Mouse (Mus musculus): ENCODE measurements around the gene Lig3. TPM values are rescaled to one million over a fixed set of nuclear protein-coding genes. Genes with fewer than 3 reads are reported as not detected.
A peak's percentile ranks its signal among the peaks of the same experiment; 100 is the strongest.
"Not testable (repeated sequence)": the region's sequence is repeated elsewhere in the genome, so short reads cannot be mapped to it uniquely, and the experiment has no call there.

Gene Lig3
- total RNA-seq, 2 experiments from 2014 or later: 25.6 to 27.1 TPM

GRCm38 (mm10) chr11:82831008-82831893, 50.3 kb downstream of the Lig3 start:
- no peak for DNase-seq

GRCm38 (mm10) chr11:82832402-82832801, 51.5 kb downstream of the Lig3 start:
- not testable (repeated sequence) for DNase-seq

GRCm38 (mm10) chr11:82833929-82834328, 53.0 kb downstream of the Lig3 start:
- no peak for DNase-seq

DNA sequence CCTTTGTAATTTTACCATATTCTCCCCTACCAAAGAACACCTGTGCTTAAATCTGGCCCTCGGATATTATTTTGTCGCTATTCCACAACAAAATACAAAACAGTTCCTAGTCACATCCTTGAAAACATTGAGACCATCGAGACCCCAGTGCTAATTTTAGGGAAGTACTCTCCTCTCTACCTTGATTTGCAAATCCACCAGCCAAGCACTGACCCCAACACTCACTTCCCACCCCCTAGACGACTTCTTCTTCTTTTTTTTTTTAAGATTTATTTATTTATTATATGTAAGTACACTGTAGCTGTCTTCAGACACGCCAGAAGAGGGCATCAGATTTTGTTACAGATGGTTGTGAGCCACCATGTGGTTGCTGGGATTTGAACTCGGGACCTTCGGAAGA, 53.5 kb downstream of the Lig3 start:
- DNase-seq: not testable (repeated sequence)

GRCm38 (mm10) chr11:82835616-82836432, 54.9 kb downstream of the Lig3 start:
- no peak for DNase-seq

DNA sequence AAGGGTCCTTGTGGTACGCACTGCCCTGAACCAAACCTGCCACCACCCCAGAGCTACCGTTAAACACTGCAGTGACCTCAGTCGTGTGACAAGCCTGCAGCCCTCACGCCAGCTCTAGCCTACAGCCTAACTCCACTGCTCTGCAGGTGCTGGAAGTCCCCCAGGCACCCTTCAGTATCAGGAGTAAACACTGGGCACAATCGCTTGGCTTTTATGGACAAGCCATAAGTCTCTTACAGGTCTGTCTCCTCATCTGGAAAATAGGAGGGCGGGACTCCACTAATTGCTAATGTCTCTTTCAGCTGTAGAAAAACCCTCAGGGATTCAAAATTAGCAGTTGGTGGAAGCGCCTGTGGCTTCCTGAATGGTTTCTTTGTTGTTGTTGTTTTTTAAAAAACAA, 56.3 kb downstream of the Lig3 start:
- DNase-seq: no peak

DNA sequence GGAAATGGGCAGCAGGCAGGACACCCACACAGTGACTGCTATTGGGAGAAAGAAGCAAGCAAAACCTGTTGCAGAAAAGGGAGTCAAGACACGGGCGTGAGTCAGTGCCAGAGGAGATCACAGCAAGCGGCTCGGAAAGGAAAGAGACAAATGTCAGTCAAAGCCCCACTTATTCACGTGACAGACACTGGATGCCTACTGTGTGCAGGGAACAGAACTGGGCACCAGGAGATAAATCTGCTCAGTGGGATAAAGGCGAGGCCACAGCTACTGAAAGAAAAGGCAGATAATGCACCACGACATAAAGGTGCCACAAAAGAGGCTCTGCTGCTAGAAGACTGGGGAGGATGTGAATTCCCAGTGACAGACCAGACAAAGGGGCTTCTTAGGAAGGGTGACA, 56.9 kb downstream of the Lig3 start:
- DNase-seq: no peak

GRCm38 (mm10) chr11:82838511-82838910, 57.6 kb downstream of the Lig3 start:
- DNase-seq: no peak

GRCm38 (mm10) chr11:82844771-82845414, 64.0 kb downstream of the Lig3 start:
- DNase-seq: peak in 1 of 2 experiments; percentile 15

DNA sequence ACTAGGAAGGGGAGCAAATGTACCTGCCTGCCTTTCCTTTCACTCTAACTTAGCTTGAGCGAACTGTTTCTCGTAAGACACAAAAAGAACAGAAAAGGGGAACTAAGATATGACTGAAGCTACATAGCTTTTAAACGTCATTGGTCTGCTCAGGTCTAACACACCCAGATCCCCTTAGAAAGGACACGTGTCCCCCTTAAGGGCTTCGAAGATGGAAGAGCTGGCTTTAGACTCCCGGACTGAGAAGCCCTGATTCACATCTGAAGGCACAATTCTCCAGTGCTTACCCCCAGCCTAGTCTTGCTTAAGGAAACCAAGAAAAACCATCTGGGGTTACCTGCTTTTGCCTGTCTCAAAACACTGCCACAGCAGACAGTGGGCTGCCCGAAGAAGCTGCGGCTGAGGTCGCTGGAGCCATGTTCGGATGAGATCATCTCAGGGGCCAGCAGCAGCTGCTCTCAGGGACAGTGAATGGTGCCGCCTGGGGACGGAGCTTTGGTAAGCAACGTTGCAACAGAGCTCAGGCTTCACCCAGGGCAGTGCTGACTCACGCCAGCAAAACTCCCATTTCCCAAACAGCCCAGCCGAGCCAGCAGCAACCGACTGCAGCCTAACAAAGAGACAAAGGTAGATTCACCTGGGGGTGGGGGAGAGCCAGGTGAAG, 64.6 kb downstream of the Lig3 start:
- peak; percentile 90 for DNase-seq

DNA sequence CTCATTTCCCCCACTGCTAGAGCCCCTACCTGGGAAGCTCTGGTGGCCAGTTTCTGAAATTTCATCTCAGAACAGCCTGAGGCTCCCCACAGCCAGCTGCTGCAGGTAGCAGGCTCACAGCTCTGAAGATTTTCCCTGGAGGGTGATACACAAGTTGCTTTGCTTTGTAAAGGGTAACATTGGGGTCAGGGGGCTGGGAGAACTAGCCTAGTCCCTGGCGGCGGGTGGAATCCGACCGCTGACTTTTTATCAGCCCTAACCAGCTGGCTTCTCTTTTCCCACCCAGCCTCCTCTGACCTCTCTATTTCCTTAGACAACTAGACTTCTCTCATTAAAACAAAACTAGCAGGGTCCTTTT, 65.2 kb downstream of the Lig3 start:
- no peak for DNase-seq

DNA sequence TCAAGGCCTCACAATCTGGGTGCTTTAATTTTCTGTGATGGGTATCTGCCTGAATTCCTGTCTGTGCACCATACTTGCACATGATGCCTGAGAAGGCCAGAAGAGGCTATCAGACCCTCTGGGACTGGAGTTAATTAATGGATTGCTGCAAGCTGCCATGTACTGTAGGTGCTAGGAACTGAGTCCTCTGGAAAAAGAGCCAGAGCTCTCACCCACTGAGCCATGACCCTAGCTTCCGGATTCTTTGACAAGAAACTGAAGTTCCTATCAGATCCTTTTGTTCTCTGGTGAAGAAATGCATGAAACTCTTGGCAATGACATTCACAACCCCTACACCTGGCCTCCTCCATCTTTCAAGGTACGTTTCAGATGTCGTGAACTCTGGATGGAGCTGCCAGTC, 66.0 kb downstream of the Lig3 start:
- no peak for DNase-seq

GRCm38 (mm10) chr11:82847571-82848000, 66.7 kb downstream of the Lig3 start:
- no peak for DNase-seq

- no peak for DNase-seq
Observed at GRCm38 (mm10) chr11:82850259-82850658, 69.4 kb downstream of the Lig3 start.

- no peak for DNase-seq
Observed at GRCm38 (mm10) chr11:82852115-82852514, 71.2 kb downstream of the Lig3 start.

- DNase-seq: no peak
Observed at GRCm38 (mm10) chr11:82852540-82852939, 71.6 kb downstream of the Lig3 start.

GRCm38 (mm10) chr11:82852958-82853357, 72.0 kb downstream of the Lig3 start:
- no peak for DNase-seq

Other genes starting within 250 kb of the Lig3 start
- gene Cct6b, start 16.8 kb upstream of the Lig3 start, total RNA-seq (2021): under 1 TPM; 0.63 to 0.99 TPM
- 10 to 100 TPM; 21.3 to 23.0 TPM for gene Zfp830, start 16.8 kb upstream of the Lig3 start, total RNA-seq (2021)
- 1 to 10 TPM; 6.4 to 8.4 TPM for gene Rffl, start 90.1 kb downstream of the Lig3 start, total RNA-seq (2021)
- 10 to 100 TPM; 10.7 to 16.2 TPM for gene Rad51d, start 109.5 kb downstream of the Lig3 start, total RNA-seq (2021)
- not detected for gene Fndc8, start 111.0 kb downstream of the Lig3 start, total RNA-seq (2021)
- gene Nle1, start 127.3 kb downstream of the Lig3 start, total RNA-seq (2021): 10 to 100 TPM; 19.5 to 27.0 TPM
- gene Unc45b, start 129.4 kb downstream of the Lig3 start, total RNA-seq (2021): 10 to 100 TPM in 1 of 2 experiments, 1 to 10 TPM in 1; 7.6 to 10.0 TPM
- 10 to 100 TPM; 30.9 to 39.7 TPM for gene Slfn5, start 170.2 kb downstream of the Lig3 start, total RNA-seq (2021)
- gene Slfn9, start 210.7 kb downstream of the Lig3 start, total RNA-seq (2021): 10 to 100 TPM in 1 of 2 experiments, 1 to 10 TPM in 1; 8.1 to 11.2 TPM
- gene Slfn8, start 239.7 kb downstream of the Lig3 start, total RNA-seq (2021): 1 to 10 TPM; 1.5 to 2.5 TPM